Mouse (Mus musculus) inflammation-experienced regulatory T-cells, adult 6 months (primary cell): Measurements from ENCODE around the gene Zfhx3. TPM values are rescaled to one million over a fixed set of nuclear protein-coding genes. Genes with fewer than 3 reads are reported as not detected.

Experiments
- ATAC-seq: one replicate; pipeline ENCODE4 v1.8.0; 2017
- polyA plus RNA-seq, 3 experiments: library from polyadenylated mRNA; unstranded; fragments of 100-300 nt; shearing (Covaris generic); gene quantifications; one replicate each; pipeline ENCODE4 v1.2.1; 2017

The Zfhx3 gene
- polyA plus RNA-seq, 3 experiments from 2014 or later, result 0.03 to 0.35 (median 0.24) TPM

- no peak for ATAC-seq
These were observed 1000.7 kb downstream of the Zfhx3 start for GRCm38 (mm10) chr8:108943132-108943531.

GRCm38 (mm10) chr8:108944312-108944711 is 1001.9 kb downstream of the Zfhx3 start:
- ATAC-seq, result no peak

- ATAC-seq, result no peak
These were observed 1007.9 kb downstream of the Zfhx3 start for GRCm38 (mm10) chr8:108950311-108950710.

- ATAC-seq, result no peak
These were observed 1009.1 kb downstream of the Zfhx3 start for GRCm38 (mm10) chr8:108951560-108951959.

- no peak for ATAC-seq
These were observed 1014.0 kb downstream of the Zfhx3 start for GRCm38 (mm10) chr8:108956416-108956815.

GRCm38 (mm10) chr8:108962516-108962915 is 1020.1 kb downstream of the Zfhx3 start:
- no peak for ATAC-seq

- ATAC-seq, result no peak
These were observed 1020.7 kb downstream of the Zfhx3 start for GRCm38 (mm10) chr8:108963181-108963580.

- ATAC-seq, result no peak
These were observed 1023.6 kb downstream of the Zfhx3 start for GRCm38 (mm10) chr8:108966041-108966440.

- ATAC-seq, result peak; percentile 52
These were observed 1031.3 kb downstream of the Zfhx3 start for GRCm38 (mm10) chr8:108973639-108974325.

- no peak for ATAC-seq
These were observed 1035.4 kb downstream of the Zfhx3 start for GRCm38 (mm10) chr8:108977693-108978361.

- no peak for ATAC-seq
These were observed 1035.9 kb downstream of the Zfhx3 start for GRCm38 (mm10) chr8:108978362-108978750.

GRCm38 (mm10) chr8:108984904-108985303 is 1042.5 kb downstream of the Zfhx3 start:
- no peak for ATAC-seq

- no peak for ATAC-seq
These were observed 1047.4 kb downstream of the Zfhx3 start for GRCm38 (mm10) chr8:108989841-108990240.

- no peak for ATAC-seq
These were observed 1048.1 kb downstream of the Zfhx3 start for GRCm38 (mm10) chr8:108990537-108990936.

- no peak for ATAC-seq
These were observed 1049.0 kb downstream of the Zfhx3 start for GRCm38 (mm10) chr8:108991395-108991794.

GRCm38 (mm10) chr8:108993718-108994117 is 1051.3 kb downstream of the Zfhx3 start:
- no peak for ATAC-seq

- no peak for ATAC-seq
These were observed 1051.7 kb downstream of the Zfhx3 start for GRCm38 (mm10) chr8:108994187-108994586.

GRCm38 (mm10) chr8:108994880-108995279 is 1052.4 kb downstream of the Zfhx3 start:
- no peak for ATAC-seq

- ATAC-seq, result no peak
These were observed 1054.9 kb downstream of the Zfhx3 start for GRCm38 (mm10) chr8:108997334-108997733.

- ATAC-seq, result no peak
These were observed 1057.1 kb downstream of the Zfhx3 start for GRCm38 (mm10) chr8:108999297-109000249.

GRCm38 (mm10) chr8:109001031-109001430 is 1058.6 kb downstream of the Zfhx3 start:
- ATAC-seq, result no peak

- ATAC-seq, result no peak
These were observed 1059.5 kb downstream of the Zfhx3 start for GRCm38 (mm10) chr8:109001923-109002322.

GRCm38 (mm10) chr8:109006986-109007385 is 1064.5 kb downstream of the Zfhx3 start:
- no peak for ATAC-seq
